Mouse (Mus musculus): Measurements from ENCODE around the gene Gse1. TPM values are rescaled to one million over a fixed set of nuclear protein-coding genes. Genes with fewer than 3 reads are reported as not detected.
A peak's percentile ranks its signal among the peaks of the same experiment; 100 is the strongest.

Gse1 gene
- 14.8 and 15.6 TPM in 2 replicates for polyA plus RNA-seq (2012; rRNA removed)

GRCm38 (mm10) chr8:120227891-120228591 is at the start of gene Gse1:
Gene Gse1, plus strand, starts transcription at chr8:120228456.
- WGBS, result 15% methylated on average over 42 of the region's 52 CpGs

GRCm38 (mm10) chr8:120179027-120179431 is 49.2 kb upstream of the Gse1 start:
- under 1% methylated on average over 10 of the region's 10 CpGs for WGBS
- peak; percentile 92 for DNase-seq
- no peaks in the 10 kb centered on the region; the same call in 1 of the 2 replicates for H3K27me3 ChIP-seq (replicated peaks; ENCODE audit: control insufficient read depth, insufficient read depth, low read length)
- no peak overlapping the region for H3K4me3 ChIP-seq (ENCODE audit: insufficient read depth, low read depth, low read length)
- H3K27ac ChIP-seq (ENCODE audit: insufficient read depth, low read depth, low read length), result no peak overlapping the region
- no peaks in the 10 kb centered on the region for H3K4me1 ChIP-seq (ENCODE audit: control insufficient read depth, insufficient read depth, low read length)
- TF ChIP-seq POLR2A (IDR thresholded peaks at IDR 0.05; ENCODE audit: low read depth, low read length) (no peak), CTCF (conservative IDR thresholded peaks at IDR 0.05; ENCODE audit: insufficient read depth, insufficient read length, low read depth, low read length) (peak; percentile 93)
- no peaks in the 10 kb centered on the region for H3K36me3 ChIP-seq (ENCODE audit: control insufficient read depth, insufficient read depth, low read length)

More at GRCm38 (mm10) chr8:120227891-120228591, at the start of gene Gse1:
- Histone ChIP-seq H3K4me1 (ENCODE audit: control insufficient read depth, insufficient read depth, low read length) (no peaks in the 10 kb centered on the region), H3K27me3 (replicated peaks; ENCODE audit: control insufficient read depth, insufficient read depth, low read length) (peaks cover 3% of the 10 kb centered on the region), H3K36me3 (ENCODE audit: control insufficient read depth, insufficient read depth, low read length) (no peaks in the 10 kb centered on the region), H3K4me3 (ENCODE audit: insufficient read depth, low read depth, low read length) (peak within 1 kb of the TSS; percentile 58), H3K27ac (ENCODE audit: insufficient read depth, low read depth, low read length) (no peak within 1 kb of the TSS)
- DNase-seq, result peak; percentile 89
- TF ChIP-seq POLR2A (IDR thresholded peaks at IDR 0.05; ENCODE audit: low read depth, low read length), result no peak
- TF ChIP-seq CTCF (conservative IDR thresholded peaks at IDR 0.05; ENCODE audit: insufficient read depth, insufficient read length, low read depth, low read length), result no peak

- H3K36me3 ChIP-seq (ENCODE audit: control insufficient read depth, insufficient read depth, low read length), result no peaks in the 10 kb centered on the region
- DNase-seq, result no peak
- 83% methylated on average over 7 of the region's 7 CpGs for WGBS
- TF ChIP-seq CTCF (conservative IDR thresholded peaks at IDR 0.05; ENCODE audit: insufficient read depth, insufficient read length, low read depth, low read length) (no peak), POLR2A (IDR thresholded peaks at IDR 0.05; ENCODE audit: low read depth, low read length) (no peak)
- H3K4me3 ChIP-seq (ENCODE audit: insufficient read depth, low read depth, low read length), result no peak overlapping the region
- H3K27ac ChIP-seq (ENCODE audit: insufficient read depth, low read depth, low read length), result no peak overlapping the region
- no peaks in the 10 kb centered on the region; the same call in 1 of the 2 replicates for H3K27me3 ChIP-seq (replicated peaks; ENCODE audit: control insufficient read depth, insufficient read depth, low read length)
- no peaks in the 10 kb centered on the region for H3K4me1 ChIP-seq (ENCODE audit: control insufficient read depth, insufficient read depth, low read length)
Observed at GRCm38 (mm10) chr8:120180445-120180970, 47.7 kb upstream of the Gse1 start.

- no peak for TF ChIP-seq CTCF (conservative IDR thresholded peaks at IDR 0.05; ENCODE audit: insufficient read depth, insufficient read length, low read depth, low read length)
- no peak for TF ChIP-seq POLR2A (IDR thresholded peaks at IDR 0.05; ENCODE audit: low read depth, low read length)
- peaks cover 6% of the 10 kb centered on the region; the same call in 1 of the 2 replicates for H3K4me1 ChIP-seq (ENCODE audit: control insufficient read depth, insufficient read depth, low read length)
- no peak overlapping the region for H3K27ac ChIP-seq (ENCODE audit: insufficient read depth, low read depth, low read length)
- no peaks in the 10 kb centered on the region for H3K36me3 ChIP-seq (ENCODE audit: control insufficient read depth, insufficient read depth, low read length)
- 88% methylated on average over 5 of the region's 5 CpGs for WGBS
- no peak for DNase-seq
- H3K27me3 ChIP-seq (replicated peaks; ENCODE audit: control insufficient read depth, insufficient read depth, low read length), result no peaks in the 10 kb centered on the region; the same call in 1 of the 2 replicates
- H3K4me3 ChIP-seq (ENCODE audit: insufficient read depth, low read depth, low read length), result no peak overlapping the region
Observed at GRCm38 (mm10) chr8:120181274-120181673, 47.0 kb upstream of the Gse1 start.

GRCm38 (mm10) chr8:120181861-120182414 is 46.3 kb upstream of the Gse1 start:
- peak; percentile 65 for DNase-seq
- no peak overlapping the region for H3K4me3 ChIP-seq (ENCODE audit: insufficient read depth, low read depth, low read length)
- peaks cover 6% of the 10 kb centered on the region; the same call in 1 of the 2 replicates for H3K4me1 ChIP-seq (ENCODE audit: control insufficient read depth, insufficient read depth, low read length)
- no peaks in the 10 kb centered on the region for H3K36me3 ChIP-seq (ENCODE audit: control insufficient read depth, insufficient read depth, low read length)
- no peaks in the 10 kb centered on the region for H3K27me3 ChIP-seq (replicated peaks; ENCODE audit: control insufficient read depth, insufficient read depth, low read length)
- WGBS, result 68% methylated on average over 4 of the region's 4 CpGs
- no peak overlapping the region for H3K27ac ChIP-seq (ENCODE audit: insufficient read depth, low read depth, low read length)
- TF ChIP-seq CTCF (conservative IDR thresholded peaks at IDR 0.05; ENCODE audit: insufficient read depth, insufficient read length, low read depth, low read length) (peak; percentile 40; the same call in 1 of the 2 replicates), POLR2A (IDR thresholded peaks at IDR 0.05; ENCODE audit: low read depth, low read length) (no peak)

GRCm38 (mm10) chr8:120184366-120184765 is 43.9 kb upstream of the Gse1 start:
- TF ChIP-seq POLR2A (IDR thresholded peaks at IDR 0.05; ENCODE audit: low read depth, low read length) (no peak), CTCF (conservative IDR thresholded peaks at IDR 0.05; ENCODE audit: insufficient read depth, insufficient read length, low read depth, low read length) (no peak)
- no peaks in the 10 kb centered on the region for H3K36me3 ChIP-seq (ENCODE audit: control insufficient read depth, insufficient read depth, low read length)
- H3K27ac ChIP-seq (ENCODE audit: insufficient read depth, low read depth, low read length), result no peak overlapping the region
- WGBS, result 23% methylated on average over 9 of the region's 9 CpGs
- DNase-seq, result no peak
- H3K4me3 ChIP-seq (ENCODE audit: insufficient read depth, low read depth, low read length), result no peak overlapping the region
- H3K27me3 ChIP-seq (replicated peaks; ENCODE audit: control insufficient read depth, insufficient read depth, low read length), result no peaks in the 10 kb centered on the region
- peaks cover 6% of the 10 kb centered on the region; the same call in 1 of the 2 replicates for H3K4me1 ChIP-seq (ENCODE audit: control insufficient read depth, insufficient read depth, low read length)

Measured in kidney, adult 2 months (tissue).